Mouse (Mus musculus): ENCODE data around the gene Kctd6. TPM values are rescaled to one million over a fixed set of nuclear protein-coding genes. Genes with fewer than 3 reads are reported as not detected.

The Kctd6 gene
- polyA plus RNA-seq, 1 experiment from 2014 or later = 7.4 TPM

DNA sequence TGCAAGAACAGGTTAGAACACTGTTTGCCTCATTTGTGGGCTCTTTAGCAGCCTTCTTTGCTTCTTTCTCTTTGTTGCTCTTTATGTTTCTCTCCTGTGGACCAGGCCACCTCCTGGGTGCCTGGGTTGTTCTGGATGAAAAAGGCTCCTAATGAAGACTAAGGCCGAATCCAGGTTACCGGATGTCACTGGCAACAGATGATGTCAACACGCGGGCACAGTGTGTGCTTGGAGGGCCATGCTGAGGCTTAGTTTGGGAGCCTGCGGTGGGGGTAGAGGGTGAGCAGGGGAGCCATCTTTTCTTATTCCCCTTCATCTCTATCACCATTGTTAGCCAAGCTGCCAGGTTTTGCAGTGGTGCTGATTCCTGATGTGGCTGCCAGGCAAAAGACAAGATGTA lies 6.4 kb upstream of the Kctd6 start:
- no peak overlapping the region for H3K4me3 ChIP-seq (ENCODE audit: low read depth, low read length)
- H3K9me3 ChIP-seq (replicated peaks; ENCODE audit: control insufficient read depth, low read length) = no peaks in the 10 kb centered on the region
- H3K4me2 ChIP-seq = no peak overlapping the region
- H3K36me3 ChIP-seq (ENCODE audit: control insufficient read depth, insufficient read depth, low read length) = no peaks in the 10 kb centered on the region
- peaks cover 12% of the 10 kb centered on the region for H3K4me1 ChIP-seq (ENCODE audit: control insufficient read depth, insufficient read depth, low read length)
- no peak overlapping the region for H3K27ac ChIP-seq (ENCODE audit: low read depth, low read length)
- no peak for ATAC-seq (replicated peaks; ENCODE audit: insufficient number of reproducible peaks, low FRiP score, low TSS enrichment)
- 77% methylated on average over 5 of the region's 5 CpGs for WGBS (ENCODE audit: insufficient replicate concordance)
- no peak overlapping the region for H3K9ac ChIP-seq (ENCODE audit: low read depth, low read length)
- H3K27me3 ChIP-seq (ENCODE audit: control insufficient read depth, insufficient read depth, low read length) = no peaks in the 10 kb centered on the region

DNA sequence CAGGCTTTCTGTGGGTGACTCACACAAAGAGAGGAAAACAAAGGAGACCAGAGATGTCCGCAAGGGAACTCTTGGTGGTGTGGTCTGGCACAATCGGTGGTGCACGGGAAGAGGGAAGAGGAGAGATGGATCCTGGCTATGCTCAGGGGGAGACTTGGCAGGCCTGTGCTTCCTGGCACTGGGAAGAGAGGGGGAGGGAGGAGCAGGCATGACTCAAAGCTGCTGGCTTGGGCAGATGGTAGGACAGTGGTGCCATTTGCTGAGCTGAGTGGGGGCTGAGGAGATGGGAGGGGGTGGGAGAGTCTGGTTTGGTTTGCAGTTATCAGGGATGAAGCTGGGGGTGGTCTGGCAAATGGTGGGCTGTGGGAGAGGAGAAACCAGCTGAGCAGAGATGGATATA lies 5.1 kb upstream of the Kctd6 start:
- Histone ChIP-seq H3K27ac (ENCODE audit: low read depth, low read length) (no peak overlapping the region), H3K4me3 (ENCODE audit: low read depth, low read length) (no peak overlapping the region), H3K4me2 (no peak overlapping the region), H3K27me3 (ENCODE audit: control insufficient read depth, insufficient read depth, low read length) (no peaks in the 10 kb centered on the region), H3K4me1 (ENCODE audit: control insufficient read depth, insufficient read depth, low read length) (peaks cover 12% of the 10 kb centered on the region), H3K9ac (ENCODE audit: low read depth, low read length) (0 out of 2 replicates have a peak overlapping the region, but pooled peaks have one; percentile 8), H3K36me3 (ENCODE audit: control insufficient read depth, insufficient read depth, low read length) (no peaks in the 10 kb centered on the region), H3K9me3 (replicated peaks; ENCODE audit: control insufficient read depth, low read length) (no peaks in the 10 kb centered on the region)
- whole genome bisulfite sequencing (ENCODE audit: insufficient replicate concordance) = 62% methylated on average over 3 of the region's 3 CpGs
- no peak for ATAC-seq (replicated peaks; ENCODE audit: insufficient number of reproducible peaks, low FRiP score, low TSS enrichment)

- no peak overlapping the region for H3K4me2 ChIP-seq
- no peak overlapping the region for H3K4me3 ChIP-seq (ENCODE audit: low read depth, low read length)
- H3K4me1 ChIP-seq (ENCODE audit: control insufficient read depth, insufficient read depth, low read length) = peaks cover 12% of the 10 kb centered on the region
- 88% methylated on average over 2 of the region's 2 CpGs for WGBS (ENCODE audit: insufficient replicate concordance)
- ATAC-seq (replicated peaks; ENCODE audit: insufficient number of reproducible peaks, low FRiP score, low TSS enrichment) = no peak
- H3K27ac ChIP-seq (ENCODE audit: low read depth, low read length) = no peak overlapping the region
- H3K36me3 ChIP-seq (ENCODE audit: control insufficient read depth, insufficient read depth, low read length) = no peaks in the 10 kb centered on the region
- no peaks in the 10 kb centered on the region for H3K9me3 ChIP-seq (replicated peaks; ENCODE audit: control insufficient read depth, low read length)
- no peak overlapping the region for H3K9ac ChIP-seq (ENCODE audit: low read depth, low read length)
- H3K27me3 ChIP-seq (ENCODE audit: control insufficient read depth, insufficient read depth, low read length) = no peaks in the 10 kb centered on the region
Observed at GRCm38 (mm10) chr14:8209896-8210295, 4.0 kb upstream of the Kctd6 start.

GRCm38 (mm10) chr14:8212996-8213395 lies 944 bp upstream of the Kctd6 start:
- 77% methylated on average over 2 of the region's 2 CpGs for WGBS (ENCODE audit: insufficient replicate concordance)
- Histone ChIP-seq H3K4me2 (no peak overlapping the region), H3K27ac (ENCODE audit: low read depth, low read length) (no peak overlapping the region), H3K4me1 (ENCODE audit: control insufficient read depth, insufficient read depth, low read length) (no peaks in the 10 kb centered on the region), H3K4me3 (ENCODE audit: low read depth, low read length) (no peak overlapping the region), H3K27me3 (ENCODE audit: control insufficient read depth, insufficient read depth, low read length) (no peaks in the 10 kb centered on the region), H3K36me3 (ENCODE audit: control insufficient read depth, insufficient read depth, low read length) (no peaks in the 10 kb centered on the region), H3K9ac (ENCODE audit: low read depth, low read length) (no peak overlapping the region), H3K9me3 (replicated peaks; ENCODE audit: control insufficient read depth, low read length) (no peaks in the 10 kb centered on the region)
- ATAC-seq (replicated peaks; ENCODE audit: insufficient number of reproducible peaks, low FRiP score, low TSS enrichment) = no peak

DNA sequence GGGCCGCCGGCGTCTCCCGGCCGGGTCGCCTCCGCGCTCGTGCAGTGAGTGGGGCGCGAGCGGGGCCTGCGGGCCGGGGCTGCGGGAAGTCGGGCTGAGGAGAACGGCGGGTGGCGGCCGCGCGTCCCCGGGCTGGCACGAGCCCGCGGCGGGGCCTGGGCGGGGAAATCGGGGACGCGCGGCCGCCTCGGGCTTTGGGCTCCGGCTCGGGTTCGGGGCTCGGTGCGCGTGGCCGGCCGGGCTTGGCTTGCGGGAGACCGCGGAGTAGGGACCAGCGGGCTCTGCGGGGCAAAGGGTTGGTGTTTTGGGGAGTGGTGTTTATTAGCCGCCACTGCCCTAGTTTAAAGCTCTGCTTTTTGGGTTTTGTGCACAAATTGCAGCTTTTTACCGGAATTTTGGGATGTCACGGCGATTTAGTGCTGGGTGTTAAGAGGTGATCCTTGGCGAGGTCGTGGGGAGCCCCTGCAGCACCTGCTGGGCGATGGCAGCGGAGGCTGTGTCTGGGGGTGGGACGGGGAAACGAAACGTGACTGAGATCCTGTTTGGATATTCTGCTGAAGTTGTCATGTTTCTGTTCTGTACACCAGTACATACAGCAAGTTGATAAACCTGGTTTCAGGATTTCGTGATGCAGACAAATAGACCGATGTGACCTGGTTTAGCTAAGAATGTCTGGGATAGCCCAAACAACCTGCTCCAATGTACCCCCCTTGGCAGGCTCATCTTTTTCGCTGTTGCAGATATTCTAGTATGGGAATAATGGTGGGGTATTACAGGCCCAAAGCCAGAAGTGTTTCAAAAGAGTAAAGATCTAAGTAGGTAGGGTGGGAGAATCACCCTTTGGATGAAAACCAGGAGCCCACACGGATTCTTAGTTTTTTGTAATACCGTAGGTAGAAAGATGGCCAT lies 613 bp downstream of the Kctd6 start:
- H3K9ac ChIP-seq (ENCODE audit: low read depth, low read length) = peak overlapping the region; percentile 89

DNA sequence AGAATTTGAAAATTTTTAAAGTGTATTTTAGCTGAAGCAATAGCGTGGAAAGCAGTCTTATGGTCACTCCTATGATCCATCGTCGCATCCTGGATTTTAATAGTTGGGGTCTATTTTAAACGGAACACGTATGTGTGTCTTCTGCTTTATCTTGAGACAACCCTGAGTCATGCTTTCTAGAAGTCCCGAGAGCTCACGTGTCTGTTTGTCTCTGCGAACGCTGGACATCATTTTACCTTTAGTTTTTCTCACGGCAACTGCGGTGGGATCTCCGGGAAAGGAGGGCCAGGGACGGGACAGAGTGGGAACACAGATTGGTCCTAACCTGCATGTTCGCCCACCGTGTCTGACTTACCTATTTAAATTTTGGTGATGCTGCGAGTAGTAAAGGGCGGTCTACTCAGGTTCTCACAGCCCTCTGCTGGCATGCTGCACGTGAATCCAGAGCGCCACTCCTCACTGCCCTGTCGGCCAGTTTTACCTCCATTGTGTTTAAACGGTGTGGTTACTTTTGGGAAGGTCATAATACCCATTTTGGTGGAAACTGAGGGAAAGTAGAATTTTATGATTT lies 1.4 kb downstream of the Kctd6 start:
- no peaks in the 10 kb centered on the region for H3K4me1 ChIP-seq (ENCODE audit: control insufficient read depth, insufficient read depth, low read length)
- H3K9me3 ChIP-seq (replicated peaks; ENCODE audit: control insufficient read depth, low read length) = no peaks in the 10 kb centered on the region
- ATAC-seq (replicated peaks; ENCODE audit: insufficient number of reproducible peaks, low FRiP score, low TSS enrichment) = no peak
- no peak overlapping the region for H3K27ac ChIP-seq (ENCODE audit: low read depth, low read length)
- H3K9ac ChIP-seq (ENCODE audit: low read depth, low read length) = no peak overlapping the region; the same call in 1 of the 2 replicates
- H3K27me3 ChIP-seq (ENCODE audit: control insufficient read depth, insufficient read depth, low read length) = no peaks in the 10 kb centered on the region
- H3K36me3 ChIP-seq (ENCODE audit: control insufficient read depth, insufficient read depth, low read length) = no peaks in the 10 kb centered on the region
- peak overlapping the region; percentile 71 for H3K4me3 ChIP-seq (ENCODE audit: low read depth, low read length)
- 14% methylated on average over 21 of the region's 21 CpGs for WGBS (ENCODE audit: insufficient replicate concordance)
- peak overlapping the region; percentile 96 for H3K4me2 ChIP-seq

More for the DNA sequence above, 613 bp downstream of the Kctd6 start:
- peak; percentile 75 for ATAC-seq (replicated peaks; ENCODE audit: insufficient number of reproducible peaks, low FRiP score, low TSS enrichment)
- Histone ChIP-seq H3K36me3 (ENCODE audit: control insufficient read depth, insufficient read depth, low read length) (no peaks in the 10 kb centered on the region), H3K27me3 (ENCODE audit: control insufficient read depth, insufficient read depth, low read length) (no peaks in the 10 kb centered on the region), H3K4me3 (ENCODE audit: low read depth, low read length) (peak overlapping the region; percentile 71), H3K4me1 (ENCODE audit: control insufficient read depth, insufficient read depth, low read length) (no peaks in the 10 kb centered on the region), H3K4me2 (peak overlapping the region; percentile 96), H3K27ac (ENCODE audit: low read depth, low read length) (peak overlapping the region; percentile 82), H3K9me3 (replicated peaks; ENCODE audit: control insufficient read depth, low read length) (no peaks in the 10 kb centered on the region)
- 1% methylated on average over 62 of the region's 63 CpGs for WGBS (ENCODE audit: insufficient replicate concordance)

DNA sequence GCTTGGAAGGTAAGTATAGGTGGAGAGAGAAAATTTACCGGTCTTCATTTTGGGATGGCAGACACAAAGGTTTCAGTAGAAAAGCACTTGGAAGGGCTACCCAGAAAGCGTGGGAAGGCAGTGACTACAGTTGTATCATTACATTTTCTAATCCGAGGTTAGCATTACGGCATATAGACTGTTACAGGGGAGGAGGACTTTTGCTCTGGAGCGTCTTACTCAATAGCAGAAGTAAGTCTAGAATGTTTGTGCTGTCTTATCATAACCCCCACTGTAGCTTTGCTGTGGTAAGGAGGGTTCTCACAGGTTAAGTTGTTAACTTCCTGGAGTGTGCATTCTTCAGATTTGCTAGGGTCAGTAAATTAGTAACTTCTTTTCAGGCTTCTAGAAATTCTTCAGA lies 2.2 kb downstream of the Kctd6 start:
- H3K9me3 ChIP-seq (replicated peaks; ENCODE audit: control insufficient read depth, low read length) = no peaks in the 10 kb centered on the region
- 69% methylated on average over 5 of the region's 5 CpGs for WGBS (ENCODE audit: insufficient replicate concordance)
- H3K9ac ChIP-seq (ENCODE audit: low read depth, low read length) = no peak overlapping the region
- H3K4me3 ChIP-seq (ENCODE audit: low read depth, low read length) = no peak overlapping the region
- H3K36me3 ChIP-seq (ENCODE audit: control insufficient read depth, insufficient read depth, low read length) = no peaks in the 10 kb centered on the region
- H3K27me3 ChIP-seq (ENCODE audit: control insufficient read depth, insufficient read depth, low read length) = no peaks in the 10 kb centered on the region
- H3K4me2 ChIP-seq = peak overlapping the region; percentile 96
- H3K4me1 ChIP-seq (ENCODE audit: control insufficient read depth, insufficient read depth, low read length) = no peaks in the 10 kb centered on the region
- no peak for ATAC-seq (replicated peaks; ENCODE audit: insufficient number of reproducible peaks, low FRiP score, low TSS enrichment)
- no peak overlapping the region for H3K27ac ChIP-seq (ENCODE audit: low read depth, low read length)

- ATAC-seq (replicated peaks; ENCODE audit: insufficient number of reproducible peaks, low FRiP score, low TSS enrichment) = no peak
- Histone ChIP-seq H3K27me3 (ENCODE audit: control insufficient read depth, insufficient read depth, low read length) (no peaks in the 10 kb centered on the region), H3K9ac (ENCODE audit: low read depth, low read length) (no peak overlapping the region), H3K9me3 (replicated peaks; ENCODE audit: control insufficient read depth, low read length) (no peaks in the 10 kb centered on the region), H3K36me3 (ENCODE audit: control insufficient read depth, insufficient read depth, low read length) (peaks cover 4% of the 10 kb centered on the region), H3K4me1 (ENCODE audit: control insufficient read depth, insufficient read depth, low read length) (no peaks in the 10 kb centered on the region), H3K4me3 (ENCODE audit: low read depth, low read length) (no peak overlapping the region), H3K4me2 (no peak overlapping the region), H3K27ac (ENCODE audit: low read depth, low read length) (no peak overlapping the region)
- WGBS (ENCODE audit: insufficient replicate concordance) = 65% methylated on average over 7 of the region's 7 CpGs
Observed at GRCm38 (mm10) chr14:8218238-8218637, 4.3 kb downstream of the Kctd6 start.

Measured in heart, embryonic 11.5 days (tissue).